Mouse (Mus musculus): ENCODE measurements around the gene Nav1. TPM values are rescaled to one million over a fixed set of nuclear protein-coding genes. Genes with fewer than 3 reads are reported as not detected.

Gene Nav1
- polyA plus RNA-seq (2012; rRNA removed): 11.0 and 12.4 TPM in 2 replicates

DNA sequence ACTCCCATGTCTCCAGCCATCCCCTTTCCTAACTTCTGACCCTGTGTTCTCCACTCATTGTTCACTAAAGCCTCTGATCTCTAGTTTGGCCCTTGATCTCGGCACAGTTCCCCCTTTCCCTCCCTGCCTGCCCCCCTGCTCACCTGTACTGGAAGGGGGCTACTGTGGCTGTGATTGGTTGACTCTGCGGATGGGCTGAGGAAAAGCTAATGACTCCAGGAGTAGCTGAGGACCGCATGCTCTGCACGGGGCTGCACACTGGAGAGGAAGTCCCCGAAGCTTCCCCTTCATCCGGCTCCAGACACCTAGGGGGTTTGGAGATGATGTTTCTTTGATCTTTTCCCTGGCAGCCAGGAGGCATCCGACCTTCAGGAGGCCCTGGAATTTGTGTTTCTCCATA lies at the start of gene Nav1:
Gene Nav1, minus strand, starts transcription at position 277 of the 400 bp plus-strand sequence.

DNA sequence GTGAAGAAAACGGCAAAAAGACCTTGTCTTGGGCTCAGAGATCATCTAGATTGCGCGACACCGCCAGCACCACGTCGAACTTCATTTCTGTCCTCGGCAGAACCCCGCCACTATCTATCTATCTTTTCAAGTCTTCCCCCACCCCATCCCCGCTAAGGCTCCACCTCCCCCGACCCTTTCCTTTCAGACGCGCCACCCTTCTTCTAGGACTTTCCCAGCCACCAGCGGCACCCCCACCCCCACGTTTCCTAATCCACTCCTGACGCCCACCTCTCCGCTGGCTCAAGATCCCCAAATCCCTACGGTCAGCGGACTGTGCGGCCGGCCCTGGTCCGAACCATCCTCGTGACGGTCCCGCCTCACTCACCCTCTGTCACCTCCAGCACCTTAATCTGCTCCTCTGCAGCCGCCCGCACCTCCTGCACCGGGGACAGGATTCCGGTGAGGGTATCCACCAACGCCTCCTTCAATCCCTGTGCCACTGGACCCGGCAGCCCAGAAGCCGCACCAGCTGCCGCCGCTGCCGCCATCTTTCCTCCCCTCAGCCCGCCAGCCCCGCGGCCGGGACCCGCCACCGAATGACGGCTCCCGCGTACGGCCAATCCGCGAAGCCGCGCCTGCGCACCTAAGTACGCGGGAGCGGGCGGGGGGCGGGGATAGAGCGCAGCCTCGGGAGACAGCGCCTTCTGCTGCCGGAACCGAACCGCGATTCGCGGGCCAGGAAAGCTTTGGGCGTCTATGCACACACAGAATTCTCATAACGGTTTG lies 177.0 kb downstream of the Nav1 start, which contains the start of gene Ipo9:
Gene Ipo9, minus strand, starts transcription at position 599 of the 768 bp plus-strand sequence.

Other genes with a start within 250 kb of the Nav1 start
- 11.5 and 15.1 TPM in 2 replicates for gene Shisa4, start 232.1 kb downstream of the Nav1 start, polyA plus RNA-seq (2012; rRNA removed)
- gene Ipo9, start 176.8 kb downstream of the Nav1 start, polyA plus RNA-seq (2012; rRNA removed): 34.8 and 40.8 TPM in 2 replicates
- gene Csrp1, start 112.8 kb upstream of the Nav1 start, polyA plus RNA-seq (2012; rRNA removed): 604 and 753 TPM in 2 replicates
- 42.1 and 43.9 TPM in 2 replicates for gene Phlda3, start 158.8 kb upstream of the Nav1 start, polyA plus RNA-seq (2012; rRNA removed)
- 53.9 and 73.6 TPM in 2 replicates for gene Tnni1, start 172.1 kb upstream of the Nav1 start, polyA plus RNA-seq (2012; rRNA removed)
- gene Lad1, start 211.3 kb upstream of the Nav1 start, polyA plus RNA-seq (2012; rRNA removed): 344 and 348 TPM in 2 replicates
- gene Tnnt2, start 229.1 kb upstream of the Nav1 start, polyA plus RNA-seq (2012; rRNA removed): 2.1 and 2.2 TPM in 2 replicates